Mouse (Mus musculus): Measurements from ENCODE around the gene Nrp2. TPM values are rescaled to one million over a fixed set of nuclear protein-coding genes. Genes with fewer than 3 reads are reported as not detected.

Nrp2 gene
- polyA plus RNA-seq, 1 experiment from 2014 or later, result 23.4 TPM

DNA sequence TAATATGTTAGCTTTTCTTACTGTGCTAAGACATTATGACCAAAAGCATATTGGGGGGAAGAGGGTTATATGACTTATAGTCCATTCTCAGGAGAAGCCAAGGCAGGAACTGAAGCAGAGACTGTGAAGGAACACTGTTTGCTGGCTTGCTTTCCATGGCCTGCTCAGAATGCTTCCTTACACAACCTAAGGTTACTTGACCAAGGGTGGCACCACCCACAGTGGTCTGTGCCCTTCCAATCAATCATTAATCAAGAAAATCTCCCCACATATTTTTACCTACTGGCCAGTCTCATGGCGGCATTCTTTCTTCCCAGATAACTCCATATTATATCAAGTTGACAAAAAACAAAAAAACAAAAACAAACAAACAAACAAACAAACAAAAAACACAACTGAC is 130.3 kb downstream of the Nrp2 start:
- no peak for ATAC-seq
- no peaks in the 10 kb centered on the region for H3K36me3 ChIP-seq (ENCODE audit: control insufficient read depth, insufficient read depth, low read length)
- no peak overlapping the region for H3K4me3 ChIP-seq (ENCODE audit: low read depth, low read length)
- H3K27me3 ChIP-seq (ENCODE audit: control insufficient read depth, insufficient read depth, low read depth, low read length), result no peaks in the 10 kb centered on the region
- H3K9me3 ChIP-seq (replicated peaks; ENCODE audit: control insufficient read depth, low read length, poor library complexity, severe bottlenecking), result no peaks in the 10 kb centered on the region
- no peak overlapping the region for H3K27ac ChIP-seq (ENCODE audit: low read length)
- no peaks in the 10 kb centered on the region for H3K4me1 ChIP-seq (ENCODE audit: control insufficient read depth, insufficient read depth, low read length)
- no peak overlapping the region for H3K9ac ChIP-seq (ENCODE audit: low read depth, low read length)
- no peak overlapping the region for H3K4me2 ChIP-seq (ENCODE audit: low read length)
- WGBS, result 97% methylated on average over 1 of the region's 1 CpGs

DNA sequence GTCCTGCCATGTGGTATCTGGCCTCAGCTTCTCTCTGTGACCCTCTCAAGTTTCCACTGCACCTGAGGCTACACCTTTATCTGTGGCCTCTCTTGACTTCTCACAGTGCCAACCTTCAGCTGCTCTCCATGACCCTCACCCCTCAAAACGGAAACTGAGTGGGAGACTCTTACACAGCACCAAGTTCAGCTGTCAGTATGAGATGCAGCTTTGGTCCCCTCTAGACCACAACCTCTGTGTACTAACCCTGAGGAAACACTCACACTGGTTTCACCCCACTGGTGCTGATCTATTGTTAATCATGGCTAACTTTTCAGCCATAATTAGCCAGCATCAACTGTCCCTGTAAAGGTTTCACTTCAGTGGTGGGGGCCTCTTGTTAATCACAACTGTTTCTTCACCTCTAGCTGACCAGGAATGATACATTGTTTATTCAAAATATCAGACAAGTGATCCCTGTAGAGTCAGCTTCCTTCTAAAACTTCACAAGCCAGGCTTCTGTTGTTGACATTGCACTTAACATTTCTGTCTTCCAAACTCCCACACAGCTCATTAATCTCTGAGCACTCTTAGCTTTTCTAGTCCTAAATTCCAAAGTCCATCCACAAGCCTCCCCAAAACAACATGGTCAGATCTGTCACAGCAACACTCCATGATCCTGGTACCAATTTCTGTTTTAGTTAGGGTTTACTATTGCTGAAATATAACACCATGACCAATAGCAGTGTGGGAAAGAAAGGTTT is 131.5 kb downstream of the Nrp2 start:
- Histone ChIP-seq H3K27me3 (ENCODE audit: control insufficient read depth, insufficient read depth, low read depth, low read length) (no peaks in the 10 kb centered on the region), H3K9ac (ENCODE audit: low read depth, low read length) (no peak overlapping the region), H3K36me3 (ENCODE audit: control insufficient read depth, insufficient read depth, low read length) (no peaks in the 10 kb centered on the region), H3K27ac (ENCODE audit: low read length) (no peak overlapping the region), H3K4me1 (ENCODE audit: control insufficient read depth, insufficient read depth, low read length) (no peaks in the 10 kb centered on the region), H3K4me3 (ENCODE audit: low read depth, low read length) (no peak overlapping the region), H3K9me3 (replicated peaks; ENCODE audit: control insufficient read depth, low read length, poor library complexity, severe bottlenecking) (no peaks in the 10 kb centered on the region), H3K4me2 (ENCODE audit: low read length) (no peak overlapping the region)
- 88% methylated on average over 1 of the region's 1 CpGs for WGBS
- ATAC-seq, result no peak

DNA sequence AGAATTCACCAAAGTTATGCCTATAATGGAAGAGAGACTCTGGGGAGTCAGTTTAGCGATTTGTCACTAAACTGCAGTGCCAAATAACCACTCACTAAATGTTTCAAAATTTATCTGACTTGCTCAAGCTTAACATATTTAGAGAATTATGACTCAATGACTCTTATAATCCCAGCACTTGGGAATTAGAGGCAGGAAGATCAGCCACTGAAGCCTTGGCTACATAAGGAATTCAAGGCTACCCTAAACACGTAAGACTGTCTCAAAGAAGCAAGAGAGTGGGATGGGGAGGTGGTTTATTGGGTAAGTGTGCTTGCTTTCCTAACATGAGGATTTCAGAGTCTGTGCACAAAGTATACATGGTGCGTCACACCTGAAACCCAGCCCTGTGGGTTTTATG is 135.0 kb downstream of the Nrp2 start:
- ATAC-seq, result no peak
- 90% methylated on average over 3 of the region's 3 CpGs for WGBS
- H3K4me3 ChIP-seq (ENCODE audit: low read depth, low read length), result no peak overlapping the region
- H3K4me2 ChIP-seq (ENCODE audit: low read length), result no peak overlapping the region
- no peaks in the 10 kb centered on the region for H3K9me3 ChIP-seq (replicated peaks; ENCODE audit: control insufficient read depth, low read length, poor library complexity, severe bottlenecking)
- H3K4me1 ChIP-seq (ENCODE audit: control insufficient read depth, insufficient read depth, low read length), result no peaks in the 10 kb centered on the region
- H3K27ac ChIP-seq (ENCODE audit: low read length), result no peak overlapping the region
- no peaks in the 10 kb centered on the region for H3K27me3 ChIP-seq (ENCODE audit: control insufficient read depth, insufficient read depth, low read depth, low read length)
- no peaks in the 10 kb centered on the region for H3K36me3 ChIP-seq (ENCODE audit: control insufficient read depth, insufficient read depth, low read length)
- H3K9ac ChIP-seq (ENCODE audit: low read depth, low read length), result no peak overlapping the region

DNA sequence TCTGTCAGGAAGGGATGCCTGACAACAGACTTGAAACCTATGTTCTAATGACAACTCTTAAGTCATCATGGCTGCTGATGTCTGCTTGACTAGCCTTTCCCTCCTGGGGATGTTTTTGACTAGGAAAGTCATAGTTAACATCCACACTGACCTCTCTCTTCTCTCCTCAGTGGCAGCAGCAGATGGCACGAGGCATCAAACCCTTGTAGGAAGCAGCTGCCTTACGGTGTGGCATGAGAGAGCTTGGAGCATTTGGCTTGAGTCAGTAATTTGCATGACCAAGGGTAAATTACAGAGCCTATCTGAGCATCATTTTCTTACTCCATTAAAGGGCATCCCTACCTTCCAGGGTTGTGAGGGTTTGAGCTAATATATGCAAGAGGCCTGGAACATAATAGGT is 135.5 kb downstream of the Nrp2 start:
- Histone ChIP-seq H3K4me2 (ENCODE audit: low read length) (no peak overlapping the region), H3K4me1 (ENCODE audit: control insufficient read depth, insufficient read depth, low read length) (no peaks in the 10 kb centered on the region), H3K4me3 (ENCODE audit: low read depth, low read length) (no peak overlapping the region), H3K27ac (ENCODE audit: low read length) (no peak overlapping the region), H3K36me3 (ENCODE audit: control insufficient read depth, insufficient read depth, low read length) (no peaks in the 10 kb centered on the region), H3K27me3 (ENCODE audit: control insufficient read depth, insufficient read depth, low read depth, low read length) (no peaks in the 10 kb centered on the region), H3K9me3 (replicated peaks; ENCODE audit: control insufficient read depth, low read length, poor library complexity, severe bottlenecking) (no peaks in the 10 kb centered on the region), H3K9ac (ENCODE audit: low read depth, low read length) (no peak overlapping the region)
- WGBS, result 35% methylated on average over 2 of the region's 2 CpGs
- no peak for ATAC-seq

DNA sequence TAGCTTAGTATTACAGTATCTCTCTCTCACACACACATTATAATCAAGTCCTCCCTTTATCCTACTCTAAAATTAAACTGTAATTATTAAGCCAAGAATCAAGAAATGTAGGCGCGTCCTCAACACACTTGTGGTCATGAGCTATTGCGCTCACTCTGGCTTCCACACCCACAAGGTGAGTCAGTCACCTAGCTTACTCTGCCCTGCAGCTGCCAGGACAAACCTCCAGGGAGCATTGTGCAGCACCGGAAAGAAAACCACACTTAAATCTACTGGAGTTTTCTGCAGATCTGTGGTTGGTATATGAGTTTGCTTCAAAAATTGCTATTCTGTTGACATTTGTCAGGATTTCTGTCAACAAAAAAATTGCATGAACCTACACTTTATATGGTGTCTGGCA is 140.1 kb downstream of the Nrp2 start:
- no peak overlapping the region for H3K27ac ChIP-seq (ENCODE audit: low read length)
- H3K4me1 ChIP-seq (ENCODE audit: control insufficient read depth, insufficient read depth, low read length), result no peaks in the 10 kb centered on the region
- no peak overlapping the region for H3K9ac ChIP-seq (ENCODE audit: low read depth, low read length)
- no peak overlapping the region for H3K4me3 ChIP-seq (ENCODE audit: low read depth, low read length)
- no peaks in the 10 kb centered on the region for H3K27me3 ChIP-seq (ENCODE audit: control insufficient read depth, insufficient read depth, low read depth, low read length)
- 96% methylated on average over 4 of the region's 4 CpGs for WGBS
- H3K9me3 ChIP-seq (replicated peaks; ENCODE audit: control insufficient read depth, low read length, poor library complexity, severe bottlenecking), result no peaks in the 10 kb centered on the region
- no peak overlapping the region for H3K4me2 ChIP-seq (ENCODE audit: low read length)
- no peaks in the 10 kb centered on the region for H3K36me3 ChIP-seq (ENCODE audit: control insufficient read depth, insufficient read depth, low read length)
- no peak for ATAC-seq

DNA sequence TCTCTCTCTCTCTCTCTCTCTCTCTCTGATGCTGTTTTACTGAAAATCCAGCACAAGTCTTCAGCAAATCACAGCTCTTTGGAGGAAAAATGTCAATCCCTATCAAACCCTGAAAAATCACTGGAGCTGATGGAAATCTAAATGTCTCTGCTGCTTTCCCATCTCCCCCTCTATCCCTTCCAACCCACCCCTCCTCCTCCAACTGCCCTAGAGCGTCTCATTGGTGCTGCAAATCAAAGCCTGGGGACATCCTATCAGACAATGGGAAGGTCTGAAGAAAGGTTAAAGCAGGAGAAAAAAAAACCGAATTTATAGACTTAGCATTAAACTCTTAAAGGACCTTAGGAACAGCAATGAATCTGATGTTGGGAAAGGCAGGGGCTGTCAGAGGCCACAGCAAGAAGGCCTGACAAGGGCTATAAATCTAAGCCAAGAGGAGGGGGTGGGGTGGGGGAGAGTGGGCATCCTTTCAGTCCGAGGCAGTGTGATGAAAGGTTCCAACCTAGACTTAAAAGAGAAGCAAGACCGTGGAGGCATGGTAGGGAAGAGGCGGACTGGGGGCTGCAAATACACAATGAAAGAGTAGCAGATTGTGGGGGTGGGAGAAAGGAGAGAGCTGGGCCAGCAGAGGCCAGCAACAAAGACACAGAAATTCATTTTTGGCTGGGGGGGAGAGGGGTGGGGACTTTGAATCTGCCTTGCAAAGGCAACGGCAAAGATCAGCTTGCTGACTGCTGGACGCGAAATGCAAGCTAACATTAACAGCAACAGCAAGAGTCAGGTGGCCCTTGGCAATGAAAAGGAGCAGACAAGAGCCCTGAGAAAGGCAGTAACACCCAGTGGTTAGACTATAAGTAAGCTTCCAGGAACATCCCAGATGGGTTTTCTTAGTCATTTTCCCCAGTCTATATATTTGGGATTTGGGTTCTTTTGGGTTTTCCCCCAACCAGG is 148.2 kb downstream of the Nrp2 start:
- no peaks in the 10 kb centered on the region for H3K36me3 ChIP-seq (ENCODE audit: control insufficient read depth, insufficient read depth, low read length)
- ATAC-seq, result peak; percentile 58
- H3K9me3 ChIP-seq (replicated peaks; ENCODE audit: control insufficient read depth, low read length, poor library complexity, severe bottlenecking), result no peaks in the 10 kb centered on the region
- H3K4me3 ChIP-seq (ENCODE audit: low read depth, low read length), result no peak overlapping the region
- 27% methylated on average over 8 of the region's 8 CpGs for WGBS
- H3K4me1 ChIP-seq (ENCODE audit: control insufficient read depth, insufficient read depth, low read length), result peaks cover 8% of the 10 kb centered on the region
- H3K27ac ChIP-seq (ENCODE audit: low read length), result 0 out of 2 replicates have a peak overlapping the region, but pooled peaks have one; percentile 33
- H3K27me3 ChIP-seq (ENCODE audit: control insufficient read depth, insufficient read depth, low read depth, low read length), result no peaks in the 10 kb centered on the region
- H3K4me2 ChIP-seq (ENCODE audit: low read length), result no peak overlapping the region
- H3K9ac ChIP-seq (ENCODE audit: low read depth, low read length), result no peak overlapping the region

DNA sequence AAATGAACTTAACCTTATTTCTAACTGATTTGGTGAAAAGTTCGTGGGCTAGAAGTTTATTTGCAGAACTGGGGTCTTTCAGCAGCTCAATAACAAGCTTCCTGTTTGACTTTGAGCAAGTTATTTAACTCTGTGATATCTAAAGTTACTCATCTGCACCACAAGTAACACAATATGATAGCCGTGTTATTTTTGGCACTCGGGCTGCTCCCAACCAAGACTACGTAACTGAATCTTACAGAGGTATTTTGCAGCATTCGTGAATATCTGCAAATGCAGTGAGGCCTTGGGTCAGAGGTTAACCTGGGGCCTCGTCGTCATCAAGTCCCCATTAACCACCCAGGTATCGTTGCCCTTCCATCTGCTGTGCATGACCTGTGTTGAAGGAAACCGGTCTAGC is 150.3 kb downstream of the Nrp2 start:
- H3K27me3 ChIP-seq (ENCODE audit: control insufficient read depth, insufficient read depth, low read depth, low read length), result no peaks in the 10 kb centered on the region
- H3K36me3 ChIP-seq (ENCODE audit: control insufficient read depth, insufficient read depth, low read length), result no peaks in the 10 kb centered on the region
- H3K4me2 ChIP-seq (ENCODE audit: low read length), result no peak overlapping the region
- peaks cover 8% of the 10 kb centered on the region for H3K4me1 ChIP-seq (ENCODE audit: control insufficient read depth, insufficient read depth, low read length)
- no peaks in the 10 kb centered on the region for H3K9me3 ChIP-seq (replicated peaks; ENCODE audit: control insufficient read depth, low read length, poor library complexity, severe bottlenecking)
- no peak overlapping the region for H3K4me3 ChIP-seq (ENCODE audit: low read depth, low read length)
- no peak overlapping the region for H3K9ac ChIP-seq (ENCODE audit: low read depth, low read length)
- no peak for ATAC-seq
- WGBS, result 90% methylated on average over 9 of the region's 9 CpGs
- no peak overlapping the region for H3K27ac ChIP-seq (ENCODE audit: low read length)

DNA sequence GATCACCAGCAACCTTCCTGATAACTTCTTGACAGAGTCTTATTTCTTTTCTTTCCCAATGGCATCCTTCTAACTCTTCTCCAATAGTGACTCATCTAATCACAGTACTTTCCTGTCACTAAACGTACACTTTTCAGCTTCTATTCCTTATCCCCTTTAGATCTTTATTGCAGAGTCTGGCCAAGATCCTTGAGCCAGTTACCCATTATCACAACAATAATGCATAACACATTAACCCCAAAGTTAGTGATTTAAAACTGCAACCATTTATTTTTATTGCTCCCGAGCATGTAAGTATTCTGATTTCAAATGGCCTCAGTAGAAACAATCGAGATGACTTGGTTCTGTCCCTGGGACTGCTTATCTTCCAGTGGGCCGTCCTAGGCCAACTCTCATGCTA is 150.9 kb downstream of the Nrp2 start:
- ATAC-seq, result no peak
- Histone ChIP-seq H3K9me3 (replicated peaks; ENCODE audit: control insufficient read depth, low read length, poor library complexity, severe bottlenecking) (no peaks in the 10 kb centered on the region), H3K4me3 (ENCODE audit: low read depth, low read length) (no peak overlapping the region), H3K27me3 (ENCODE audit: control insufficient read depth, insufficient read depth, low read depth, low read length) (no peaks in the 10 kb centered on the region), H3K36me3 (ENCODE audit: control insufficient read depth, insufficient read depth, low read length) (no peaks in the 10 kb centered on the region), H3K4me1 (ENCODE audit: control insufficient read depth, insufficient read depth, low read length) (peaks cover 8% of the 10 kb centered on the region), H3K4me2 (ENCODE audit: low read length) (no peak overlapping the region), H3K9ac (ENCODE audit: low read depth, low read length) (no peak overlapping the region), H3K27ac (ENCODE audit: low read length) (no peak overlapping the region)
- 88% methylated on average over 4 of the region's 4 CpGs for WGBS

DNA sequence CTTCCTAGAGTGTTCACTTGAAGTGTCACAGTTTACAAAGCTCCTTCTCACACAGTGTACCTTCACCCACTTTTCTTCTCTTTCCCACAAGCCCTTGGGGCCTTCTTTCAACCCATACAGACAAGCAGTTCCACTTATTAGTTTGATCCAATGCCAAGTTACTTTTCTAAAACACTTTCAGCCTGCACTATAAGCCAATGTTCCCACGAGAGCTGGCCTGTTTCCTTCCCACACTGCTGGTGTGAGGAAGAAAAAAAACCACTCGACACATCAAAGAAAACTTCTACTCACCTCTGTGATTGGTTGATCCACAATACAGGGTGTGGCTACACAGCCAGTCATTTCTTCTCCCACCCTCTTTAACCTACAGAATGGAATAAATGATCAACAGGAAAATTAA is 156.0 kb downstream of the Nrp2 start:
- Histone ChIP-seq H3K27ac (ENCODE audit: low read length) (no peak overlapping the region), H3K4me2 (ENCODE audit: low read length) (no peak overlapping the region), H3K36me3 (ENCODE audit: control insufficient read depth, insufficient read depth, low read length) (no peaks in the 10 kb centered on the region), H3K4me1 (ENCODE audit: control insufficient read depth, insufficient read depth, low read length) (no peaks in the 10 kb centered on the region), H3K27me3 (ENCODE audit: control insufficient read depth, insufficient read depth, low read depth, low read length) (no peaks in the 10 kb centered on the region), H3K4me3 (ENCODE audit: low read depth, low read length) (no peak overlapping the region), H3K9ac (ENCODE audit: low read depth, low read length) (no peak overlapping the region), H3K9me3 (replicated peaks; ENCODE audit: control insufficient read depth, low read length, poor library complexity, severe bottlenecking) (no peaks in the 10 kb centered on the region)
- ATAC-seq, result no peak
- 47% methylated on average over 2 of the region's 2 CpGs for WGBS

Data from midbrain, embryonic 16.5 days (tissue).